Mouse (Mus musculus) heart, postnatal 0 days (tissue): ENCODE measurements around the gene Rps19.

Source experiments
- CTCF ChIP-seq: IDR thresholded peaks from 2 replicates; pipeline ENCODE4 v1.5.1; 2016; ENCODE audit warnings: antibody characterized with exemption, control low read depth, low read depth
- EP300 ChIP-seq: IDR thresholded peaks from 2 replicates; pipeline ENCODE4 v1.6.1; 2016; ENCODE audit warnings: antibody characterized with exemption, low read depth

DNA sequence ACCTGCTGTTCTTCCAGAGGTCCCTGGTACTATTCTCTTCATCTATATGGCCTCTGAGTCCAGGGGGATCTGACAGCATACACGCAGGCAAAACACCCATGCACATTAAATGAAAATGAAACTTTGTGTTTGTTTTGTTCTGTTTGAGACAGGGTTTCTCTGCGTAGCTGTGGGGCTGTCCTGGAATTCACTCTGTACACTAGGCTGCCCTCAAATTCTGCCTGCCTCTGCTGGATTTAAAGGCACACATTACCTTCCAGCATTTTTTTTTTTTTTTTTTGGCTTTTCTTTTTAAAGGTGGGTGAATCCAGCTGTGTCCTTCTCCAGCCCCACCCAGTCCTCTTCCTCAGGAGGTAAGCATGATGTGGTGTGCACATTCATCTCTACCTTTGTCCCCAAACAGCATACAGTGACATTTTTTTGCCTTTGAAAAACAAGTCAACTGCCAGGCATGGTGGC, 8.0 kb downstream of the Rps19 start:
- TF ChIP-seq EP300 (no peak), CTCF (no peak)
